Mouse (Mus musculus): ENCODE measurements around the gene A3galt2.

A3galt2 gene

DNA sequence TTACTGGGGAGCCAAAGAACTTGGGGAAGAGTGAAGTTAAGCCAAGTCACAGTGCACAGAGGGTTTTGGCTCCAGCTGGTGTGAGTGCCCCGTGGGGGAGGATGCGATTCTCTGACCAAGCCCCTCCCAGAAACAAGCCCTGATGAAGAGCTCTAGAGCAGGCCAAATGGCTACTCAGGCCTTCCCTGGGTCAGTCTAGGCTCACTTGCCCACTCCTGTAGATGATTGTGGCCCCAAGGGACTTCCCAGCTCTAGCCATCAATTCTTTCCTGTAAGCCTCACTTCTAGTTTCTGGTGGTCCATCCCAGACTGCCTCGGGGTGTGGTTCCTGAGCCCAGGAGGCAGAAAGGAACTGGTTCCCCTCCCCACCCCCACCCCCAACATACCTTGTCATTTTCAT lies at the start of gene A3galt2:
Gene A3galt2, plus strand, starts transcription at position 301 of the 400 bp plus-strand sequence.
- DNase-seq (ENCODE audit: low spot score), result no peak

DNA sequence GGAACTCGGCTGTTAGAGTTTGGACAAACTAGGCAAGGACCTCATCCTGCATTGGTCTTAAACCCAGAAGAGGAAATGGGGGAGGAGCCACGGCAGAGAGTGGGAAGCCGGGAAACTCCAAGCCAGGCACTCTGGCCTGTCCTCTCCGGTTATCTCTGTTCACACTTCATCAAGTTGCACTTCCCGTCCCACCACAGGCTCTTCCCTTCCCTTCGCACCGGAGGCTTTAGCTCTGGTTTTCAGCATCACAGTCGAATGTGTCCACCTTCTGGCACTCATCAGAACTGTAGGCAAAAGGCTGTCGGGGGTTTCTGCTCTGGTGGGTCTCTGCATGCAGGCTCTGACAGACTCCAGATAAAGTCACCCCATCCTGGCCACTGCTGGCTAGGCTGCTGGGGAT lies 48.5 kb upstream of the A3galt2 start:
- peak; percentile 39 for DNase-seq (ENCODE audit: low spot score)

DNA sequence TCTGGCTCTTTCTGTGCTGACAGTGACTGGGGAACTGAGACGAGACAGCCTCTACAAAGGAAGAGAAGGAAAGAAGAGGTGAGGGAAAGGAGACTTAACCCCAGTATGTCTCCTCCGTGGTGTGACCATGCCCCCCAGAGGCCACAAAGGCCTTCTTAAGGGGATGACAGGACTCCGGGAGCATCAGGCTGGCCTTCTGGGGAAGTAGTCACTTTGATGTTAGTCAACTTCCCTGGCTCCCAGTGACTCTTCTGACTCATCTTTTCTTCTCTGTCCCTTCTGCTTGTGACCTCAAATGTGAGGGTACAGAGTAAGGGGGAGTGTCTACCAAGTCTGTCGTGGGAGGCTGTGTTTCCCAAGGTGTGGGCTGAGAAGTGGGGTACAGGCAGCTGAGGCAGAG lies 47.8 kb upstream of the A3galt2 start:
- no peak for DNase-seq (ENCODE audit: low spot score)

DNA sequence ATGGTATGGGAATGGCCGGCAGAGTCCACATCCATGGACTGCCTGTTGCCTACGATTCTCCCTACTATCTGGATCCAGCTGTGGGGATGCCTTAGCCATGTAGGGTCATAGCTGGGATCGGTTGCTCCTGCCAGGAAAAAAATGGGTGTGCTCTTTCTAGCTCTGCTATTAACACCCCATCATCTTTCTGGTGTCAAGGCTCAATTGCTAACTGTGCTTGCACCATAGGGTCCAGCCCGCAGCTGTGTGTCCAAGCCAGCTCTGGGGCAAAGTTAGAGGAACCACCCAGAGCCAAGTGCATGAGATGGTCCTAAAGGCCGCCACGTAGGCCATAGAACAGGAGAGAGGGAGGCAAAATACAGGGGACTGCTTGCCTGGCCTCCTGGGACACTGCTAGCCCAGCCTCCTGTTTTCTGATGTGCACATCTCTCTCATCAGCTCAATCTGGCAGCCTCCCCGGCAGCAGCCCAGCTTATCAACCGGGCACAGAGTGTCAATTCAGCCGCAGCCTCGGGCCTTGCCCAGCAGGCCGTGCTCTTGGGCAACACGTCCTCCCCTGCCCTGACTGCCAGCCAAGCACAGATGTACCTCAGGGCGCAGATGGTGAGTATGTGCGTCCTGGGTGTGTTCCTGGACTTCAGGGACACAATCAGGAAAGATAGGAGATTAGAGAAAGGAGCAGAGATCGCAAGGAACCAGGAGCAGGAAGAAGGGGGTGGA lies 45.9 kb upstream of the A3galt2 start:
- DNase-seq (ENCODE audit: low spot score), result no peak

DNA sequence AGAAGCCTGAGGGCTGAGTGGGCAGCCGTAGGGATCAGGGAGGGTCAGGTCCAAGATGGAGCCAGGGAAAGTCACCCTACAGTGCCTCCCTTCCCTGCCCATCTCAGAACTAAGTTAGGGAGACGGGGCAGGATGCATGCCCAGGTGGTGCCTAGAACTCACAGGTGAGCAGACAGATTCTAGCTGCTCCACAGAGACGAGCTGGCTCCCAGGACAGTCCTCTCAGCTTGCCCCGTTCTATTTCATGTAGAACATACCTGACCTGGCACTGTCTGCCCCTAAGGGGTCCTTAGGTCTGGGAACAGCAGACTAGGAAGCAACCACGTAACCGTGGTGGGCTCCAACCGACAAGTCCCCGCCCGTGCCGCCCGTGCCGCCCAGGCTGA lies 45.4 kb upstream of the A3galt2 start:
- DNase-seq (ENCODE audit: low spot score), result no peak

DNA sequence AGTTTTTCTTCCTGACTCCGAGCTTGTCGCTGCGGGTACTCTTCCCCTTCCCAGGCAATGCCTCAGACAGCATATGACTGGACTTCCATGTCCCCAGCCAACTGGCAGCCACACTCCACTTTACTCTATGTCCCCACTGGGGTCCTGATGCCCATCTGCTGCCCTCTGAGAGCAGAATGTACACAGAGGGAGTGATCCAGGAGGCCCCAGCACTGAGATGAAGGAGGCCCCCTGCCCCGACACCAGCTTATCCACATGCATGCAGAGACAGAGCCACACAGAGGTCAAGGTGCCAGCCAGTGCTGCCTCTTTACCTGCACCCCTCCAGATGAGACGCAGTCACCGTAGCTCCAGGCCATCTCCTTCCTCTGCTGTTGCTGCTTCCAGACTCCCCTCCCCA lies 44.9 kb upstream of the A3galt2 start:
- no peak for DNase-seq (ENCODE audit: low spot score)

DNA sequence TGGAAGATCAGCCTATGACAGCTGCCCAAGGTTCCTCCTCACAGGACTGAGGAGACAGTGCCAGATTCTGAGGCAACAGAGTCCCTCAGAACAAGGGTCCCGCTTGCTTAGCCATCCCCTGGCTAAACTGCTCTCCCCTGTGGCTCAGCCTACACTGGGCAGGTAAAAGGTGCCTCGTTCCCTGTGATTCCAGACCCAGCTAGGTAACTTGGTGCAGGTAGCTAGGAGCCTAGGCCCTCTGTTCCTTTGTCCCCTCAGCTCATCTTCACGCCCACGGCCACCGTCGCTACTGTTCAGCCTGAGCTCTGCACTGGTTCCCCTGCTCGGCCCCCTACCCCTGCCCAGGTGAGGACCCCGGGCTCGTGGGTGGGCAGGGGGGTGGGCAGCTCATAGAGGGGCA lies 44.4 kb upstream of the A3galt2 start:
- no peak for DNase-seq (ENCODE audit: low spot score)

DNA sequence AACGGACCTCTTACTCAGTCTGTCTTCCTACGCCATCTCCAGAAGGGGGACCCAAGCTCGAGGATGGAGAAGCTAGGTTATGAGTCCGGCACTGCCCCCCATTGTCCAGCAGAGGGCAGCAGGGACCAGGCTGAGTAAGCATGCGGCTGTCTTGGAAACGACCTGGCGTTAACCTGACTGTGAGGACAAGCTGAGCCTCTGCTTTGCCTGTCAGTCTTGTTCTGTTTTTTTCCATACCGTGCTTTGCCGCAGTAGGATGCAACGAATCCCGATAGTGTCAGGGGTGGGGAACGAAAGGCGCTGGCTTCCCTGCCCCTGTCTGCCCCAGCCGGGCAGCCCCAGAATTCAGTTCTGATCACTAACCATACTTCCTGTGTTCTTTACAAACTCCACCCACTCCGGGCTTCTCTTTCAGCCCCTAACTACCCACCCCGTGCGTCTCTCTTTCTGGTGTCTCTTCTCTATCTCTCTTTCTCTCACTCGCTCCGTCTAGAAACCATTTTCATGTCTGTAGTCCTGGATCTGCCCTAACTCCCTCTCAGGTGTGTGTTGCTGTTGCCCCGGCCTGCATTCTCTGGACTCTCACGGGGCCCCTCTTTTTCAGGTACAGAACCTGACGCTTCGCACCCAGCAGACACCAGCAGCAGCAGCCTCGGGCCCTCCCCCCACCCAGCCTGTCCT lies 43.6 kb upstream of the A3galt2 start:
- DNase-seq (ENCODE audit: low spot score), result peak; percentile 87

DNA sequence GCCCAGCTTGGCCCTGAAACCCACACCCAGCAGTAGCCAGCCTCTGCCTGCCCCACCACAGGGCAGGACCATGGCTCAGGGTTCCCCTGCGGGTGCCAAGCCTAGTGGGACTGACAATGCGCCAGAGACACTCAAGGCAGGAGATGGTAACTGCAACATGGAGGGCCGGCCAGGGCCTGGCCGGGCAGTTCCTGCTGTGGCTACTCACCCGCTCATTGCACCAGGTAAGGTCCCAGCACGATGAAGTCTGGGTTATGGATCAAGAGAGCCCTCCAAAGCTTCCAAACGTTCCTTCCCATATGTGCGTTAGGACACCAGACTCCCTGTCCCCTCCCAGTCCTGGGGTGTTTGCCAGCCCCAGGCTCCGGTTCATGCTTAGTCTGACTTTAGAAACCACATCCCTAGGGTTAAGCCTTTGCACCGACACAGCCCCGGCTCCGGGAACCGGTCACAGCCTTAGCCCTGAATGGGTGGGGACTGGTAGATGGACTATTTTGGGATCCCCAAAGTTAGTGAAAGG lies 43.0 kb upstream of the A3galt2 start:
- no peak for DNase-seq (ENCODE audit: low spot score)

DNA sequence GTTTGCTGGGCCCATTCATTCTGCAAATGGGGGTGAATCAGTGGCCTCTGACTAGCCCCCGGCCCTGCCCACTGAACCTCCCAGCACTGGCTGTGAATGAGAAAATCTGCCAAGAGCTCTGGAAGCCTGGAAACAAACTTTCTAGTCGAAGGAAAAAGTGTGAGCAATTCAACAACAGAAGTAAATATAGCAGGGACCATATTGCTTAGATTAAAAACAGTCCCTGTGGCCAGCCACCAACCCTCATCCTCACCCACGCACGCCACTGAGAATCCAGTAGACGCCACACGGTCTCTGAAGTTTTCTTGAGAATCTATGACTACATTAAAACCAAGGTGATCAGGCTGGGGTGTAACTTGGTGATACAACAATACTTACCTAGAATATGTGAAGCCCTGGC lies 42.2 kb upstream of the A3galt2 start:
- DNase-seq (ENCODE audit: low spot score), result no peak

DNA sequence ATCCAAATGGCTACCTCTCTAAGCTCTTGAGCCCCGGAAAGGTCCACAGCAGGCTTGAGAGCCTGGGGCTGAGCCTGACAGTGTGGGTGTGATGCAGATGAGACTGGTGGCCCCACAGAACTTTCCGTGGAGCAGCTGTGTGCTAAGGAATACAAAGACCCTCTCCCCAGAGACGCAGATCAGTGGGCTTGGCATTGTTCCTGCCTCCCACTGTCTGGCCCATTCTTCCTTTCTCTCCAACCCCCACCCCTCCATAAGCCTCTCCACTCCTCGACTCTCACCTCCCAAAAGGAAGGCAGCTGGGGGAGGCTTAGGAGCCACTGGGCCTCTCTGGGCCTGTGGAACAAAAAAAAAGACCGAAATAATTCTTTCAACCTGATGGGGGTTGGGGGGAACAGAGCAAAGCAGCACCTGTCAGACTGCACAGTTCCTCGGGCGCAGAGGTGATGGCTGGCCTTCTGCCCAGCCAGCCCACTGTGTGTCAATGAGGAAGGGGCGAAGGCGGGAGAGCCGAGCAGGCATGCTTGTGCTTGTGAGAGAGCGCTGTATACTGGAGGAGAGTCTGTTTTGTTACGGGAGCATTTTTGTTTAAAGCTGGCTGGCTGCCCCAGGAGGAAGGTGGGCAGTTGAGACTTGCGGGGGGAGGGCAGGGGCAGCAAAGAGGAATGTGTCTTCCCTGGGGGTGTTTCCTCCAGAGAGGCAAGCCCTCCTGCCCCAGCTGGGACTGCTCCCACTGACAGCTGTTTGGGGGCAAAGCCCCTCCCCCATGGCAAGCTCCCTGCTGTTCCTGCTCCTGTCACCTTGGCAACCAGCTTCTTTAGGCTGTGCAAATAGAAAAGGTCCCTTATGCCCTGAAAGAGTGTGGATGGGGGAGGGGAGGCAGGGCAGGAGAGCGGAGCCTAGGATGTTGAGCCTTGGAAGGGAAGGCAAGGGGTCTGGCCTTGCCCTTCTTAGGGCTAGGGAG lies 39.6 kb upstream of the A3galt2 start:
- DNase-seq (ENCODE audit: low spot score), result peak; percentile 78

DNA sequence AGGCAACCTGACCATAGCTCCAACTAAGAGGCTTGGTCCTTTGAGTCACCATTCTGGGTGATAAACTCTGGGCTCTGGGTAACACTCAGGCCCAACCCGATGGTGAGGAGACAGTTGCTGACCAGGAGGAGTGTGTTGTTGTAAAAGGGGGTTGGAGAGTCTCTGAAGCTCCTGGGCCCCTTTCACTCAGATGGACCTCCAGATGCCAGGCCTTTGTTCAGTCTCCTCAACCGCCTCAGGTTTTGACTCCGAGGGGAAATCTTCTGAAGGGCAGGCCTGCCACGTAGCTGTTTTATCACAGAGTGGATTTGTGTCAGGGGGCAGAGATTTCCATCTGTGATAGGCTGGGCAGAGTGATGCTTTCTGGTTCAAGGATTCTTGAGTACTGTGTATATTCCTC lies 38.9 kb upstream of the A3galt2 start:
- DNase-seq (ENCODE audit: low spot score), result no peak

DNA sequence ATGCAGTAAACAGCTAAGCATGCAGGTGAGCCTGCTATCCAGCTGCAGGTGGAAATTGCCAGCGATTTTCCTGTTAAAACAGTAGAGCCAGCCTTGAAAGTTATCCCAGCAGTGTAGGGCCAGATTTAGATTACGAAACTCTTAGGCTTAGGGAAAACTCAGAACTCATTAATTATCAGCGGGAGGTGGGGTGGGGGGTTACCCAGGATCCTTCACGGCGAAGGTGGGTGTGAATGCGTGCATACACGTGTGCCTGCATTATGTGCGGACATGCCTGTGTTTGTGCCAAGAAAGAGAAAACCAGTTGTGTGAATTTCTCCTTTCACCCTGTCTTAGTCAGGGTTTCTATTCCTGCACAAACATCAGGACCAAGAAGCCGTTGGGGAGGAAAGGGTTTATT lies 38.4 kb upstream of the A3galt2 start:
- no peak for DNase-seq (ENCODE audit: low spot score)

DNA sequence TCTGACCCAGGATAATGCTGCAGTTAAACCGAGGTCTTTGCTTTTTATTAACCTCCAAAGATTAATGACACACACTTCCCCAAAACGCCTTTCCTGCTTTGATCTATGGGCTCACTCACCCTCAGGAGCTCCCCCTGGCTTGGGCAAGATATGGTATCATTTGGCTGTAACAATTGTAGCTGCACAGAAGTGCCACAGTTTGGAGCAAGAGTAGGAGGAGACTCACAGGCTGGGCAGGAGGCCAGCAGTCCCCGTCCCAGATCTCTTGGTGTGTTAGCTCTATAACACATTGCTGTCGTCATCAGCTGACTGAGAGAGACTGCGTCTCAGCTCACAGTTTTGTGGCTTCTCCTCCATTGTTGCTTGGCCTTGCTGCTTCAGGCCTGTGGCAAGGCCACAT lies 35.1 kb upstream of the A3galt2 start:
- DNase-seq (ENCODE audit: low spot score), result no peak

DNA sequence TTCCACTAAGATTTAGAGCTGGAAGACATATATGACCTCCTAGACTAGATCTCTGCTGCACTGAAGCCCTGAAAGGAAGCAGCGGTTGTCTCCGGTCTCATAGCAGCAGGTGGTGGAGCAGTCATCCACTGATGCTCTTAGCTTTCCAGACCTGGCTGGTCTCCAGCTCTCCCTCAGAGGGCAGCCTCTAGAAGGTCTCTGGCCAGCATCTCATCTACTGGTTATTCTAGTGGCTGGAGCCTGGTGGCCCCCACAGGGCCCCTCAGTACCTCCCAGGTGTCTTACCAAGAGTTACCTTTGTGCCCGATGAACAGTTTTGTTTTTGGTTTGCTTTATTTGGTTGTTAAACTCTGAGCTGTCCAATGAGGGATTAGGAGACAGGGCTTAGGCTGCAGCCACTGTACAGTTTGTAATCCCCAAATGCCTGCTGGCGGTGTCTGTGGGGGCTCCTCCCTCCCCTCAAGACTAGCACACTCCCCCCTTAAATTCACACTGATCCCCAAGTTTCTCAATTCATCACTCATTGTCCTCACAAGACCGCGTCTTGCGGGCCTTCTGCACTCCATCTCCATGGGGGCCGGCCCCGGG lies 34.0 kb upstream of the A3galt2 start:
- DNase-seq (ENCODE audit: low spot score), result no peak

DNA sequence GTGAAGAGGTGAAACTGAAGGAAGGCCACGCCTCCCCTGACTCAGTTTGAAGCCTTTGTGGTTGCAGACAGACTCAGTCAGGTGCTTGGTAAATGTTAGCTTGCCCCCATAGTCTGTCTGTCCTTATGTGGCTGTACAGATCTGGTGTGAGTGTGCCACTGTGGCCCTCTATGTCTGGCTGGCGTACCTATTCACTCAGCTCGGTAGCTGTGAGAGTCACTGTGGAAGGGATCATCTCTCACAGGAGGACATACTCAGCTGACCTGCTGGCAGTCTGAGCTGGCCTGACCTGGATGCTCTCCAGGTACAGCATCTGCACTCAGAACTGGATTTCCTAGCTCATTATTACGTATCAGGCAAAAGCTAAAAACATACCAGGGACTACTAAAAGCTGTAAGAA lies 33.4 kb upstream of the A3galt2 start:
- no peak for DNase-seq (ENCODE audit: low spot score)

DNA sequence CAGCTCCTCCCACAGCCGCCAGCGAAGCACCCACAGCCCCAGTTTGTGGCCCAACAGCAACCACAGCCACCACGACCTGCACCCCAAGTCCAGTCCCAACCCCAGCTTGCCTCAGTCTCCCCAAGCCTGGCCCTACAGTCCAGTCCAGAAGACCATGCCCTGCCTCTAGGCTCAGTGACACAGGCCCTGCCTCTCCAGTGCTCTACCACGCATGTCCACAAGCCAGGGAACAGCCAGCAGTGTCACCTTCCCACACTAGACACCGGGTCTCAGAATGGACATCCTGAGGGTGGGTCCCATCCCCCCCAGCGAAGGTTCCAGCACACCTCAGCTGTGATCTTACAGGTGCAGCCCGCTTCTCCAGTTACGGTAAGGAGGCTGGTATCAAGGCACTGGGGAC lies 32.2 kb upstream of the A3galt2 start:
- DNase-seq (ENCODE audit: low spot score), result no peak

DNA sequence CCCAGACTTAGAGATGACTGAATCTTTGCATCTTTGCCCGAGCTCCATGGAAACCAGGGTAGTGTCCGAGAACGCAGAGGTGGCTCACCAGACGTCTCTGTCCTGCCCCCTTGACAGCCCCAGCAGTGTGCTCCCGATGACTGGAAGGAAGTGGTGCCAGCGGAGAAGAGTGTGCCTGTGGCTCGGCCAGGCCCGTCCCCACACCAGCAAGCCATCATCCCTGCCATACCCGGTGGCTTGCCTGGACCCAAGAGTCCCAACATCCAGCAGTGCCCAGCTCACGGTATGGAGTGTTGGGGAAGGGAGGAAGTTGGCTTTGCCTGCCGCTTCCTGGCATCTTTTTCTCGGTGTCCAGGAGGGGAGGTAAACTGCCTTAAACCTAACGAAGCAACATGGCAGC lies 31.7 kb upstream of the A3galt2 start:
- no peak for DNase-seq (ENCODE audit: low spot score)

DNA sequence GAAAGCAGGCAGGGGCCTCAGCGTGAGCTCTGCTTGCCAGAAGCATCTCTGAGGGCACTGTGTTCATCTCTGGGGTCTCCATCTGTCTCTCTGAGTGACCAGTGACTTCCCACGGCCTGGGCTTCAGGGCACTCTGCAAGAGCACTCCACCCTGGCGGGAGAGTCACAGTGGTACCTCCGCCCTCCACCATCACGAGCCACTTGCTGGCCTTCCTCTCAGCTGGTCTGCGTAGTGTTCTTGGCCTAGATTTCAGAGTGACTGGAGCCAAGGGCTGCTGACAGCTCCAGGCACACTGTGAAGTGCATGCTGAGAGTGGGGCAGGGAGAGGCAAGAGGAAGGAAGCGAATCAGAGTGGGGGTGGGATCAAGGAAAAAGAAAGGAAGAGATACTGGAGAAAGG lies 31.1 kb upstream of the A3galt2 start:
- no peak for DNase-seq (ENCODE audit: low spot score)

DNA sequence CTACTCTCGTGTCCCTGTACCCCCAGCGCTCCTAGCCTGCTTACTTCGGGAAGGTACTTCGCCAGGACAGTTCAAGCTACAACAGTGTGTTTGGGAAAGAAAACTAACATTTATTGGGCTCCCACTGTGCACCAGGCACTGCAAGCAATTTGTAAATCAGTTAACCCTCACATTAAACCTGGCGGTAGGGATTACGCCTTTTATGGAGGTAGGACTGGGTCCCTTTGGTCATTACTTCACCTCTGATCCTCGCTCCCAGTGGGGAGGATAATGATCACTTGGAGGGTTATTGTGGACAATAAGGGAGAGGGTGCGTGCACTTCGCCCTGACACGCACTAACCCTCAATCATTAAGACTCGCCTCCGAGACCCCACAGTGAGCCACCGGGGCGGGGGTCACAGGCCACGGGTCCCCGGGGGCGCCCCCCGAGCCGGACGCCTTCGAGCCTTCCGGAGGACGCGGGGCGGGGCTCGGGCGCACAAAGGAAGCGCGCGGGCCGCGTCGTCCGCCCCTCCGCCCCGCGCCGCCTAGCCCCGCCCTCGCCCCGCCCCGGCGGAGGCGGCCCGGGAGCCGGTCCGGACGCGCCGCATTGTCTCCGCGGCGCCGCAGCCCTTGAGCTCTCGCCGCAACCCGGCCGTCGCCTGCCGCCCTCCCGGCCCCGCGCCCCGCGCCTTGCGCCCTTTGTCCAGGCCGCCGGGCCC lies 28.0 kb upstream of the A3galt2 start:
- DNase-seq (ENCODE audit: low spot score), result peak; percentile 81

DNA sequence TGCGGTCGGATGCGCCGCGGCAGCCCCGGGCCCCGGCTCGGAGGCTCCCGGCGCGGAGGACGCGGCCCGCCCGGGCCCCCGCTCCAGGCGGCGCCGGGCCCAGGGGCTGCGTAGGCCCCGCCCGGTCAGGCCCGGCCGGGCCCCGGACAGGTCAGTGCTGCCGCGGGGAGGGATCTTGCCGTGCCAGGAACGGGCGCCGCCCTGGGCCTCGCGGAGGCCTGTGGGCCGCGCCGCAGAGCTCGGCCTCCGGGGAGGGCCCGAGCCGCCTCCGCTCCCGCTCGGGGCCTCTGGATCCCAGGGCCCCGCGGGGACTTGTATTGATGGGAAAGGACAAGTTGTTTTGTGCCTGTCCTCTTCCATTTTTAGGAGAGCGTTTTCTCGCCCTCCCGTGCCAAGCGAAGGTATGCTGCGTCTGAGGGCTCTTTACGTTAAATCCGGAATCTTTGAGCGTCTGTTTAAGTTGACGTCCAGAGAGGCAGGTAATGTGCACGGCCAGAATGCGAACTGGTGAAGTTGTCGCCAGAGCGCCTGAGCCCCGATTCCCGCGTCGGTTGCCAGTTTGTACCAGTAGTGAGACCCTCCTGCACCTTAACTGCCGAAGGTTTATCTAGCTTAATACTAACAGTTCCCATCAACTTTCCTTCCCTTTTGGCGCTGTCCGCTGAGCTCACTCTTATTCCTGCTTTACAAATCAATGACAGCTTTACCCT lies 27.3 kb upstream of the A3galt2 start:
- peak; percentile 65 for DNase-seq (ENCODE audit: low spot score)

Data from yolk sac, embryonic 10.5 days (tissue).